Mouse (Mus musculus) kidney, embryonic 14.5 days (tissue): ENCODE measurements around the gene Gyg. TPM values are rescaled to one million over a fixed set of nuclear protein-coding genes. Genes with fewer than 3 reads are reported as not detected.

Source experiments
- ATAC-seq: fragments of 200-750 bp; cut with Nextera tagmentation; 2 replicates; pipeline ENCODE4 v1.8.0; 2017; ENCODE audit warnings: moderate number of reproducible peaks, mild to moderate bottlenecking, moderate TSS enrichment, moderate library complexity; ENCODE audit not compliant: low FRiP score, low TSS enrichment
- H3K27ac ChIP-seq: fragments of 300-500 bp; sonication (generic); 2 replicates; pipeline ENCODE4 v1.5.1; 2014; ENCODE audit warnings: low read depth, mild to moderate bottlenecking, low read length, moderate library complexity, mixed read lengths
- H3K27me3 ChIP-seq: fragments of 300-500 bp; sonication (generic); 2 replicates; pipeline ENCODE4 v1.6.1; 2014; ENCODE audit warnings: mild to moderate bottlenecking, low read length; ENCODE audit not compliant: control insufficient read depth, insufficient read depth
- H3K36me3 ChIP-seq: fragments of 300-500 bp; sonication (generic); 2 replicates; pipeline ENCODE4 v1.6.1; 2014; ENCODE audit warnings: low read length, mixed read lengths; ENCODE audit not compliant: control insufficient read depth, insufficient read depth
- H3K4me1 ChIP-seq: fragments of 300-500 bp; sonication (generic); 2 replicates; pipeline ENCODE4 v1.6.1; 2014; ENCODE audit warnings: low read length, mixed read lengths; ENCODE audit not compliant: control insufficient read depth, insufficient read depth
- H3K4me2 ChIP-seq: fragments of 300-500 bp; sonication (generic); replicated peaks from 2 replicates; pipeline ENCODE4 v1.6.1; 2014; ENCODE audit warnings: low read depth, mild to moderate bottlenecking, low read length
- H3K4me3 ChIP-seq: fragments of 300-500 bp; sonication (generic); 2 replicates; pipeline ENCODE4 v1.5.1; 2014; ENCODE audit warnings: mild to moderate bottlenecking, low read length
- H3K9ac ChIP-seq: fragments of 300-500 bp; sonication (generic); 2 replicates; pipeline ENCODE4 v1.6.1; 2014; ENCODE audit warnings: low read depth, mild to moderate bottlenecking, low read length, moderate library complexity
- H3K9me3 ChIP-seq: fragments of 300-500 bp; sonication (generic); 2 replicates; pipeline ENCODE4 v1.6.1; 2016; ENCODE audit warnings: low read length; ENCODE audit not compliant: control insufficient read depth
- WGBS: fragments of 180-500 bp; shearing (Covaris S2); extraction: QIAGEN DNeasy Blood & Tissue Kit; methylation state at CpG from one replicate; pipeline ENCODE4 v1.1.7; 2014; 5-methylcytosine and 5-hydroxymethylcytosine counted together
- polyA plus RNA-seq: library from polyadenylated mRNA; unstranded; fragments of >200 nt; fragmentation: Nextera tagmentation; extraction: Ambion mirVana; gene quantifications from 2 replicates; pipeline ENCODE4 v1.2.1, GENCODE M21; 2014

The Gyg gene
- polyA plus RNA-seq: 37.9 and 44.5 TPM in 2 replicates

DNA sequence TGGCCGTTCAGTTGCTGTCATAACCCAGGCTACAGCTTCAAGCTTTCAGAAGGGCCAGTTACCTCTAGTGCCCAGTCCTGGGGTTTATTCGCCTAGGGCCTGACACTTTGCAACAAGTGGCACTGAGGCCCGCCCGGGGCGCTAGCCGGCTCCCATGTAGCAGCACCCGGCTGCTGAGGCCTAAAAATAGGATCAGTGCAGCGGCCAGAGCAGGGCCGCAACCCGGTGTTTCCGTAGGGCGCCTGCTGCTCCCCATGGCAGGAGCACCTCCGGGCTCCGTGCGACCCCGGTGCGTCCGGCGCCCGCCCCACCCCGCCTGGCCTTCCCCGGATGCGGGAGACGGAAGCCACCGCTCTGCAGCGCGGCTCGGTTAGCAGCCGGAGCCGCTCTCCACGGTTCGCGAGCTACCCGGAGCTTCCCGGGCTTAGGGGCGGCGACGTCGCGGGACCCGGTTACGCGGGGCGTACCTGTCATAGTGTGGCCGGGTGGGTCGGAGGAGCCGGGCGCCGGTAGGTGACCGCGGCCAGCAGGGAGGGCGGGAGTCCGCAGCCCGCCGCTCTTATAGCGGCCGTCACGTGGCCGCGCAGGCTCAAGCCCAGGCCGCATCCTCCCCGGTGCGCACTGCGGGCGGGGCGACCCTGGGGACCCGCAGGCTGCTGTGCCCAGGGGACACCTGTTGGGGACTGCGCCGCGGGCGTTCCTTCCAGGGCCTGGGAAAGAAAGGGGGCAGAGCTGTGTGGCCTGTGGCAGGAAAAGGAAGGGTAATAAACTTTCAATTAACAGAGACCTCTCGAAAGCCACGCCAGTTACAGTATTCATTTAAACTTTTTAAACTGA is at the start of gene Gyg:
TSS of gene Gyg (minus strand) at position 787 of the 837 bp plus-strand sequence.
- Histone ChIP-seq H3K27me3 (no peaks in the 10 kb centered on the region), H3K27ac (no peak within 1 kb of the TSS), H3K9me3 (peaks cover 5% of the 10 kb centered on the region; the same call in 1 of the 2 replicates), H3K9ac (peak within 1 kb of the TSS; percentile 82), H3K4me3 (peak within 1 kb of the TSS; percentile 76), H3K4me2 (peak within 1 kb of the TSS; percentile 67), H3K36me3 (no peaks in the 10 kb centered on the region; the same call in 1 of the 2 replicates), H3K4me1 (peaks cover 6% of the 10 kb centered on the region; the same call in 1 of the 2 replicates)
- ATAC-seq: peak; percentile 98
- WGBS: under 1% methylated on average over 72 of the region's 73 CpGs

DNA sequence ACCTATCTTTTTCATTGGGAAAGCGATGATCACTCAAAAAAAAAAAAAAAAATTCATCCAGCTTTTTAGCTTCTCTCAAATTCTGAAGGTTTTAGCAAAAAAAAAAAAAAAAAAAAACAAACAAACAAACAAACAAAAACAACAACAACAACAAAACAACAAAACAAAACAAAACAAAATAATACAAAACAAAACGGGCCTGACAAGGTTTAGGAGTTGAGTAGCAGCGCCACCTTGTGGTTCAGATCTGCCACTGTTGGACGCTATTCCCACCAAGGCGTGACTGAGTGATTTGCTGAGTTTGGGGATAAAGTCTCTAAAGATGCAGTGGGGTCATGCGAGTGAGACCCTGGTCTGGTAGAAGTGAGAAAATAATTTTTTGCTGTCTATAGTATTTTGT is 43.8 kb upstream of the Gyg start:
- WGBS: 27% methylated on average over 6 of the region's 6 CpGs
- no peaks in the 10 kb centered on the region for H3K4me1 ChIP-seq
- H3K9me3 ChIP-seq: no peaks in the 10 kb centered on the region
- no peaks in the 10 kb centered on the region for H3K36me3 ChIP-seq
- H3K27me3 ChIP-seq: no peaks in the 10 kb centered on the region
- H3K9ac ChIP-seq: no peak overlapping the region
- H3K27ac ChIP-seq: no peak overlapping the region
- H3K4me2 ChIP-seq: no peak overlapping the region
- ATAC-seq: peak; percentile 78; the same call in 1 of the 2 replicates
- H3K4me3 ChIP-seq: no peak overlapping the region

DNA sequence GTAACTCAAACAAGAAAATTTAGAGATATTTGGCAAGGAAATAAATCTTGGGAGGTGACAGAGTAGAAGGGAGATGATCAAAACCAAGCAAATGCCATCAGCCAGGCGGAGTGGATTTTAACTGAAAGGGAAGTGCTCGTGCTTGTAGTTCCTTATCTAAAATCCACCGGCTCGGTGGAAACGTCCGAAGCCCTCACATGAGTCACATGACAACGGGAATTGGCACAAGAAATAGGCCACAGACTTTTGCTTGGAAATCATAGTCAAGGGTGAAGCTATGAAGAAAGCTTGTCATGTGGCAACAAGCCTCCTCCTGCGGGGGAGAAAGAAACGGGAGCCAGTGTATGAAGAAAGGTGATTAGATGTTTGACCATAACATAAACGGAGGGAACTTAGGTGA is 42.8 kb upstream of the Gyg start:
- H3K27me3 ChIP-seq: no peaks in the 10 kb centered on the region
- no peak for ATAC-seq
- H3K4me2 ChIP-seq: no peak overlapping the region
- WGBS: 83% methylated on average over 10 of the region's 10 CpGs
- H3K4me1 ChIP-seq: no peaks in the 10 kb centered on the region
- no peak overlapping the region for H3K27ac ChIP-seq
- no peaks in the 10 kb centered on the region for H3K36me3 ChIP-seq
- H3K4me3 ChIP-seq: no peak overlapping the region
- H3K9ac ChIP-seq: no peak overlapping the region
- H3K9me3 ChIP-seq: no peaks in the 10 kb centered on the region

DNA sequence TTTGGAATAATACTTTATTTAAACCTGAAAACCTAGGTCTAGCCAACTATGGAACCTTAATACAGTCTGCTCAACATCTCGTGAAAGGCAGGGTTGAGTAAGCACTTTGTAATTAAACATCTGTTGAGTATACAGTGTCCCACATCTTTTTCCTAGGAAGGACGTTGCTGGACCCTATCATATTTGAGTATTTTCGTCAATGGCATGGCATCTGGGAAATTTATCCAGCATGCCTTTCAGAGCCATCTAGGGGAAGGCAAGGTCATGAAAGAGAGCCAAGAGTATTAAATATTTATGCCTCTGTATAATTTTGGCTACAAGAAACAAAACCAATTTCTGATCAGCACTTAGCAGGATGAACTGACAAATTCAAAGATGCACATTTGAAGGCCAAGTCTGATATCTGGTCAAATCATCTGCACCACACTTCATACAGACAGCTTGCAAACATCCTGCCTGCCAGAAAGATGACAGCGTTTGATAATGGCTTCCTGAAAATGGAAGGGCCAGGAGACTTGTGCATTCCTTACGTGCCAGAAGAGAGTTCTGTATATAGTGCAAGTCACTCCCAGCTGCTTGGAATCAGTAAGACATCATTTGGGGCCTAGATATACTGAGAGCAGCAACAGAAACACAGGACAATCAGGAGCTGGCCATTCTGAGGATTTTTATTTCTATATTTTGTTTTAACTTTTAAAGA is 34.0 kb upstream of the Gyg start:
- no peak overlapping the region for H3K4me3 ChIP-seq
- no peak overlapping the region for H3K27ac ChIP-seq
- H3K4me1 ChIP-seq: no peaks in the 10 kb centered on the region
- ATAC-seq: no peak
- H3K36me3 ChIP-seq: no peaks in the 10 kb centered on the region
- no peak overlapping the region for H3K9ac ChIP-seq
- WGBS: 71% methylated on average over 5 of the region's 5 CpGs
- H3K9me3 ChIP-seq: no peaks in the 10 kb centered on the region
- no peaks in the 10 kb centered on the region for H3K27me3 ChIP-seq
- H3K4me2 ChIP-seq: no peak overlapping the region

DNA sequence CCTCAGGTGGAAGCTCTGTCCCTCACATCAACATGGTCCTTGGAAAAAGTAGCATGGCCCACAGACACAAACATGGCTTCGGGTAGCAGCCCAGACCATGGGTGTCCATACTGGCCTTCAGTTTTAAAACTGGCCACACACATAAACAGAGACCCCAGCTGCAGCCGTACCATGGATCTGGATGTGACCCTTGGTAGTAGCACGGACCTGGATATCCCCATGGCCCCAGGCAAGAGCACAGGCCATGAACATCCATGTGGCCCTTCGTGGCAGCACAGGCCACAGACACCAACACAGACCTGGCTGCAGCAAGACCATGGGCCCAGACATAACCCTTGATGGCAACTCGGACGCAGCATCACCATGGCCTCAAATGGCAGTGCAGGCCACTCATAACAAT is 17.3 kb upstream of the Gyg start:
- Histone ChIP-seq H3K9ac (no peak overlapping the region), H3K4me1 (no peaks in the 10 kb centered on the region), H3K4me3 (no peak overlapping the region), H3K4me2 (no peak overlapping the region), H3K36me3 (no peaks in the 10 kb centered on the region), H3K27ac (no peak overlapping the region), H3K9me3 (0 out of 2 replicates have a peak, but pooled peaks cover 3% of the 10 kb centered on the region), H3K27me3 (no peaks in the 10 kb centered on the region)
- no peak for ATAC-seq
- WGBS: 89% methylated on average over 6 of the region's 6 CpGs

DNA sequence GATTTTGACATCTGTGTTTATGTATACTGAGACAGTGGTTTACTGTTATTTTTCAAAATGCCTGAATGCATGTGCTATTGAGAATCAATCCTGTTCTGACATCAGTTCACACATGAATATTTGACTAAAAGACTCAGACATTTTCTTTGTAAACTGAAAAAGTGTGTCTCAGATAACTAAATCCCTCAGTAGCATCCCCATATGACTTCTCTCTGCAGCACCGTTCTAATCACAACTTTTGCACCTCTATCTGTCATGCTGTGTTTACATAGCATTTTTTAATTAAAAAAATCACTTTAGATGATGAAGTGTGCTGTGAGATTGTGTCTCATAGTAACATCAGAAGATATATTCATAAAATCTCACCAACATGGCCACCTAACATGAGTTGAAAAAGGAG is 12.4 kb upstream of the Gyg start:
- Histone ChIP-seq H3K27ac (no peak overlapping the region), H3K9ac (no peak overlapping the region), H3K4me1 (no peaks in the 10 kb centered on the region), H3K4me3 (no peak overlapping the region), H3K4me2 (no peak overlapping the region), H3K36me3 (no peaks in the 10 kb centered on the region), H3K27me3 (no peaks in the 10 kb centered on the region), H3K9me3 (no peaks in the 10 kb centered on the region)
- ATAC-seq: no peak
- 70% methylated on average over 1 of the region's 1 CpGs for WGBS

DNA sequence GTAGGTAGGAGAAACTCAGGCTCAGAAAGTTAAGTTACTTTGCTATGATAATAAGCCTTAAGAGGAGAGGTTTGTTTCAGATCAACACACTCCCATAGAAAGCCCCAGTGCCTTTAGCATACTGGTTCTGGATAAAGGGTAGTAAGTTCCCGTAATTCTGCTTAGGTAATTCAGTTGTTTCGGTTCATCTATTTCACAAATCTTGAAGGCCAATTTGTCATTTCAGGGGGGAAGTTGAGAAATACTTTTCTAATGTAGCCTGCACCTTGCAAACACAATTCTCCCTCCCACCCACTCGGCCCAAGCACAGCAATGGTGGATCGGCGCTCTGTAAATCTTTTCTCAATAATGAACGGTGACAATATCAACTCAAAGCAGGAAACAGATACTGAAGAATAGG is 359 bp upstream of the Gyg start:
- no peaks in the 10 kb centered on the region; the same call in 1 of the 2 replicates for H3K36me3 ChIP-seq
- H3K4me1 ChIP-seq: peaks cover 6% of the 10 kb centered on the region; the same call in 1 of the 2 replicates
- H3K27ac ChIP-seq: no peak overlapping the region
- no peak for ATAC-seq
- H3K9ac ChIP-seq: peak overlapping the region; percentile 82; the same call in 1 of the 2 replicates
- H3K4me3 ChIP-seq: no peak overlapping the region; the same call in 1 of the 2 replicates
- H3K27me3 ChIP-seq: no peaks in the 10 kb centered on the region
- 69% methylated on average over 6 of the region's 6 CpGs for WGBS
- H3K9me3 ChIP-seq: peaks cover 5% of the 10 kb centered on the region; the same call in 1 of the 2 replicates
- peak overlapping the region; percentile 67 for H3K4me2 ChIP-seq

DNA sequence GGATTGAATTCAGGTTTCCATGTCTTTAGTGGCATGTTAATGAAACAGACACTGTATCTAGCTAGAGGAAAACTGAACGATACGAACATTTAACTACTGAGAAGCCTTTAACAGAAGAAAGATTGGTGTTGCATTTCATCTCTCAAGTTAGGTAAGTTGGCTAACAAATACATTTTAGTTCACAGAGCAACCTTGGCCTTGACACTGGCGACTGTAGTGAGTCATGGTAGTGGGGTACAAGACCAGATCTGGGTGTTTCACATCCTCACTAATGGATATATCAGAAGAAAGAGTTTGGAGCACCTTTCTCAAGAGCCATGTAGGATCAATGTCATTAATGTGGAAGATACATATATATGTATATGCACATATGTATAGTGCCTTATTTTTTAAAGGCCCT is 3.5 kb downstream of the Gyg start:
- H3K4me1 ChIP-seq: peaks cover 6% of the 10 kb centered on the region; the same call in 1 of the 2 replicates
- H3K9me3 ChIP-seq: no peaks in the 10 kb centered on the region
- no peak overlapping the region for H3K27ac ChIP-seq
- H3K9ac ChIP-seq: no peak overlapping the region
- 87% methylated on average over 3 of the region's 3 CpGs for WGBS
- no peak for ATAC-seq
- no peak overlapping the region for H3K4me2 ChIP-seq
- H3K27me3 ChIP-seq: no peaks in the 10 kb centered on the region
- H3K36me3 ChIP-seq: peaks cover 4% of the 10 kb centered on the region
- no peak overlapping the region for H3K4me3 ChIP-seq

DNA sequence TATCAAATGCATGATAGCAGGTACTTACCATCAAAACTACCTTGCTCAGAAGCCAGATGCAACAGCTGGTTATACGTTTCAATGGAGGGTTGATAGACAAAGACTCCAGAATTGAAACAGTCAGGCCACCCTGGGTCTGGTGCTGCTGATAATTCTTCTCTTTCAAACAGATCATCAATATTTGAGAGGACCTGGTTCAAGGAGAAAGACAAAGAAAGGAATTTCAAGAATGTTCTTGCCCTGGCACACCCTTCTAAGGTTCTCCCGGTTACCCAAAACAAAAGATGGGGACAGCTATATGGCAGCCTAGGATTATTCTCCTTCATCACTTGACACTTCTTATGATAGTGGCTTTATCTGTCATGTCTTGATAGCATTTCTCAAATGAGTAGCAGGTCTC is 4.6 kb downstream of the Gyg start:
- Histone ChIP-seq H3K36me3 (peaks cover 4% of the 10 kb centered on the region), H3K9ac (no peak overlapping the region), H3K27ac (no peak overlapping the region), H3K27me3 (no peaks in the 10 kb centered on the region), H3K4me3 (no peak overlapping the region), H3K4me2 (no peak overlapping the region), H3K4me1 (peaks cover 6% of the 10 kb centered on the region; the same call in 1 of the 2 replicates), H3K9me3 (no peaks in the 10 kb centered on the region)
- no peak for ATAC-seq
- WGBS: 78% methylated on average over 2 of the region's 2 CpGs
